Mouse (Mus musculus) liver, embryonic 12.5 days (tissue): ENCODE results near the gene Adamtsl4. TPM values are rescaled to one million over a fixed set of nuclear protein-coding genes. Genes with fewer than 3 reads are reported as not detected.

Source experiments
- ATAC-seq: fragments of 200-750 bp; cut with Nextera tagmentation; 2 replicates; pipeline ENCODE4 v1.8.0; 2017; ENCODE audit warnings: moderate number of reproducible peaks, mild to moderate bottlenecking, moderate library complexity
- H3K27ac ChIP-seq: fragments of 300-500 bp; sonication (generic); 2 replicates; pipeline ENCODE4 v1.5.1; 2016; ENCODE audit warnings: mild to moderate bottlenecking
- H3K27me3 ChIP-seq: fragments of 300-500 bp; sonication (generic); replicated peaks from 2 replicates; pipeline ENCODE4 v1.6.1; 2016; ENCODE audit warnings: mild to moderate bottlenecking, moderate library complexity
- H3K36me3 ChIP-seq: fragments of 300-500 bp; sonication (generic); 2 replicates; pipeline ENCODE4 v1.6.1; 2016; ENCODE audit warnings: mild to moderate bottlenecking, moderate library complexity
- H3K4me1 ChIP-seq: fragments of 300-500 bp; sonication (generic); 2 replicates; pipeline ENCODE4 v1.6.1; 2016
- H3K4me2 ChIP-seq: fragments of 300-500 bp; sonication (generic); 2 replicates; pipeline ENCODE4 v1.6.1; 2016; ENCODE audit warnings: mild to moderate bottlenecking, moderate library complexity
- H3K4me3 ChIP-seq: fragments of 300-500 bp; sonication (generic); 2 replicates; pipeline ENCODE4 v1.5.1; 2016; ENCODE audit warnings: mild to moderate bottlenecking, moderate library complexity
- H3K9ac ChIP-seq: fragments of 300-500 bp; sonication (generic); 2 replicates; pipeline ENCODE4 v1.6.1; 2016; ENCODE audit warnings: mild to moderate bottlenecking, moderate library complexity
- H3K9me3 ChIP-seq: fragments of 300-500 bp; sonication (generic); replicated peaks from 2 replicates; pipeline ENCODE4 v1.6.1; 2016; ENCODE audit warnings: mild to moderate bottlenecking, moderate library complexity
- WGBS: fragments of 180-500 bp; shearing (Covaris S2); methylation state at CpG from one replicate; pipeline ENCODE4 v1.1.7; 2016; ENCODE audit not compliant: insufficient replicate concordance; 5-methylcytosine and 5-hydroxymethylcytosine counted together
- polyA plus RNA-seq: library from polyadenylated mRNA; unstranded; fragments of >200 nt; fragmentation: Nextera tagmentation; extraction: Ambion mirVana; gene quantifications from 2 replicates; pipeline ENCODE4 v1.2.1, GENCODE M21; 2016

Adamtsl4 gene
- polyA plus RNA-seq, 1 experiment from 2014 or later, result 0.35 TPM

- no peak for ATAC-seq
These were observed 23.6 kb downstream of the Adamtsl4 start for GRCm38 (mm10) chr3:95663969-95664608.

GRCm38 (mm10) chr3:95663486-95663885 is 24.2 kb downstream of the Adamtsl4 start:
- Histone ChIP-seq H3K4me3 (no peak overlapping the region), H3K27me3 (no peaks in the 10 kb centered on the region), H3K27ac (peak overlapping the region; percentile 85), H3K9ac (peak overlapping the region; percentile 52; the same call in 1 of the 2 replicates), H3K4me2 (peak overlapping the region; percentile 85), H3K36me3 (peaks cover 60% of the 10 kb centered on the region), H3K9me3 (no peaks in the 10 kb centered on the region), H3K4me1 (peaks cover 84% of the 10 kb centered on the region)
- no peak for ATAC-seq
- WGBS, result 70% methylated on average over 2 of the region's 2 CpGs

More at GRCm38 (mm10) chr3:95663969-95664608, 23.6 kb downstream of the Adamtsl4 start:
- Histone ChIP-seq H3K4me3 (no peak overlapping the region), H3K4me2 (peak overlapping the region; percentile 85), H3K27ac (peak overlapping the region; percentile 85), H3K27me3 (no peaks in the 10 kb centered on the region), H3K9ac (peak overlapping the region; percentile 52), H3K9me3 (no peaks in the 10 kb centered on the region), H3K36me3 (peaks cover 65% of the 10 kb centered on the region), H3K4me1 (peaks cover 90% of the 10 kb centered on the region)
- 81% methylated on average over 3 of the region's 3 CpGs for WGBS

GRCm38 (mm10) chr3:95662724-95663449 is 24.8 kb downstream of the Adamtsl4 start:
- no peak for ATAC-seq
- Histone ChIP-seq H3K36me3 (peaks cover 58% of the 10 kb centered on the region), H3K27me3 (no peaks in the 10 kb centered on the region), H3K4me2 (peak overlapping the region; percentile 85), H3K9ac (peak overlapping the region; percentile 100), H3K4me1 (peaks cover 80% of the 10 kb centered on the region), H3K9me3 (no peaks in the 10 kb centered on the region), H3K4me3 (peak overlapping the region; percentile 100), H3K27ac (peak overlapping the region; percentile 85)
- WGBS, result 72% methylated on average over 7 of the region's 7 CpGs

GRCm38 (mm10) chr3:95661945-95662715 is 25.6 kb downstream of the Adamtsl4 start:
- H3K4me1 ChIP-seq, result peaks cover 80% of the 10 kb centered on the region
- H3K4me2 ChIP-seq, result peak overlapping the region; percentile 85
- no peaks in the 10 kb centered on the region for H3K27me3 ChIP-seq
- H3K9ac ChIP-seq, result peak overlapping the region; percentile 100
- ATAC-seq, result 0 out of 2 replicates have a peak, but pooled peaks have one; percentile 3
- H3K9me3 ChIP-seq, result no peaks in the 10 kb centered on the region
- peak overlapping the region; percentile 100 for H3K4me3 ChIP-seq
- H3K27ac ChIP-seq, result peak overlapping the region; percentile 85
- peaks cover 58% of the 10 kb centered on the region for H3K36me3 ChIP-seq
- WGBS, result 22% methylated on average over 7 of the region's 7 CpGs

- Histone ChIP-seq H3K4me2 (peak overlapping the region; percentile 85), H3K27me3 (no peaks in the 10 kb centered on the region), H3K4me3 (peak overlapping the region; percentile 100), H3K4me1 (peaks cover 73% of the 10 kb centered on the region), H3K9ac (peak overlapping the region; percentile 100), H3K9me3 (no peaks in the 10 kb centered on the region), H3K36me3 (peaks cover 58% of the 10 kb centered on the region), H3K27ac (peak overlapping the region; percentile 98)
- no peak for ATAC-seq
- 33% methylated on average over 2 of the region's 2 CpGs for WGBS
These were observed 26.8 kb downstream of the Adamtsl4 start for GRCm38 (mm10) chr3:95660788-95661478.

- WGBS, result 2% methylated on average over 8 of the region's 8 CpGs
- H3K4me1 ChIP-seq, result peaks cover 68% of the 10 kb centered on the region
- peak overlapping the region; percentile 98 for H3K27ac ChIP-seq
- H3K4me3 ChIP-seq, result peak overlapping the region; percentile 100
- peaks cover 52% of the 10 kb centered on the region for H3K36me3 ChIP-seq
- ATAC-seq, result no peak
- H3K9me3 ChIP-seq, result no peaks in the 10 kb centered on the region
- peak overlapping the region; percentile 85 for H3K4me2 ChIP-seq
- no peaks in the 10 kb centered on the region for H3K27me3 ChIP-seq
- H3K9ac ChIP-seq, result peak overlapping the region; percentile 100
These were observed 27.8 kb downstream of the Adamtsl4 start for GRCm38 (mm10) chr3:95659948-95660347.

GRCm38 (mm10) chr3:95658868-95659712 is 28.6 kb downstream of the Adamtsl4 start:
- H3K27ac ChIP-seq, result peak overlapping the region; percentile 98
- no peaks in the 10 kb centered on the region for H3K27me3 ChIP-seq
- peak; percentile 28 for ATAC-seq
- H3K4me2 ChIP-seq, result peak overlapping the region; percentile 85
- H3K4me1 ChIP-seq, result peaks cover 66% of the 10 kb centered on the region
- no peaks in the 10 kb centered on the region for H3K9me3 ChIP-seq
- H3K36me3 ChIP-seq, result peaks cover 44% of the 10 kb centered on the region
- under 1% methylated on average over 112 of the region's 113 CpGs for WGBS
- H3K9ac ChIP-seq, result peak overlapping the region; percentile 100
- peak overlapping the region; percentile 100 for H3K4me3 ChIP-seq

GRCm38 (mm10) chr3:95658236-95658867 is 29.4 kb downstream of the Adamtsl4 start, which contains the start of gene Mcl1:
TSS of gene Mcl1 (plus strand) at chr3:95658788.
- 0% methylated on average over 43 of the region's 43 CpGs for WGBS
- H3K36me3 ChIP-seq, result peaks cover 36% of the 10 kb centered on the region
- H3K4me1 ChIP-seq, result peaks cover 66% of the 10 kb centered on the region
- no peaks in the 10 kb centered on the region for H3K9me3 ChIP-seq
- H3K9ac ChIP-seq, result peak within 1 kb of the TSS; percentile 100
- H3K4me3 ChIP-seq, result peak within 1 kb of the TSS; percentile 100
- H3K27me3 ChIP-seq, result no peaks in the 10 kb centered on the region
- H3K27ac ChIP-seq, result peak within 1 kb of the TSS; percentile 98
- H3K4me2 ChIP-seq, result peak within 1 kb of the TSS; percentile 85
- ATAC-seq, result peak; percentile 94

GRCm38 (mm10) chr3:95657711-95658110 is 30.0 kb downstream of the Adamtsl4 start:
- Histone ChIP-seq H3K9me3 (no peaks in the 10 kb centered on the region), H3K36me3 (peaks cover 30% of the 10 kb centered on the region), H3K27ac (peak overlapping the region; percentile 98), H3K9ac (peak overlapping the region; percentile 100), H3K27me3 (no peaks in the 10 kb centered on the region), H3K4me2 (peak overlapping the region; percentile 85), H3K4me1 (peaks cover 66% of the 10 kb centered on the region), H3K4me3 (peak overlapping the region; percentile 100)
- WGBS, result 68% methylated on average over 3 of the region's 3 CpGs
- ATAC-seq, result no peak

- Histone ChIP-seq H3K4me1 (peaks cover 66% of the 10 kb centered on the region), H3K9ac (0 out of 2 replicates have a peak overlapping the region, but pooled peaks have one; percentile 100), H3K4me3 (no peak overlapping the region), H3K36me3 (peaks cover 24% of the 10 kb centered on the region), H3K27me3 (no peaks in the 10 kb centered on the region), H3K9me3 (no peaks in the 10 kb centered on the region), H3K4me2 (no peak overlapping the region), H3K27ac (peak overlapping the region; percentile 98; the same call in 1 of the 2 replicates)
- 73% methylated on average over 3 of the region's 3 CpGs for WGBS
- ATAC-seq, result no peak
These were observed 30.6 kb downstream of the Adamtsl4 start for GRCm38 (mm10) chr3:95657108-95657507.
